Mouse (Mus musculus) ES-CJ7 (cell line): Measurements from ENCODE around the gene Defa36.
"Not testable (repeated sequence)": the region's sequence is repeated elsewhere in the genome, so short reads cannot be mapped to it uniquely, and the experiment has no call there.

ENCODE experiments used
- DNase-seq: peaks from one replicate; pipeline ENCODE4 v3.0.0; 2011; ENCODE audit warnings: low read depth, low spot score

Gene Defa36

GRCm38 (mm10) chr8:21427111-21427510 is at the start of gene Defa36:
Gene Defa36, plus strand, starts transcription at chr8:21427411.
- DNase-seq: not testable (repeated sequence)

DNA sequence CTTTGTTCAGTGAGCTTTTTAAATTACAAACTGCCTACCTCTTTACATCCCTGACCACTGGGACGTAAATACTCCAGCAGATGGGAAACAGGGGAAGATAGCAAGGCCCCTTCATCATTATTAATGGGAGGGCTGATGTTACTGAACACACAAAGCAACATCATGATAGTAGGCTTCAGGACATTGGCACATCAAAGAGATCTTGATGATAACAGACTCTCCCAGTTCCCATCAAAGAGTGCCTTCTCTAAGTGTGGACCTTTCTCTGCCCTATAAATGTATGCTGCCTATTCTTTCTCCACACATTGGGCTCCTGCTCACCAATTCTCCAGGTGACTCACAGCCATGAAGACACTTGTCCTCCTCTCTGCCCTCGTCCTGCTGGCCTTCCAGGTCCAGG is 49.0 kb upstream of the Defa36 start, which contains the start of gene Defa2:
TSS of gene Defa2 (plus strand) at position 301 of the 400 bp plus-strand sequence.
- DNase-seq: not testable (repeated sequence)

DNA sequence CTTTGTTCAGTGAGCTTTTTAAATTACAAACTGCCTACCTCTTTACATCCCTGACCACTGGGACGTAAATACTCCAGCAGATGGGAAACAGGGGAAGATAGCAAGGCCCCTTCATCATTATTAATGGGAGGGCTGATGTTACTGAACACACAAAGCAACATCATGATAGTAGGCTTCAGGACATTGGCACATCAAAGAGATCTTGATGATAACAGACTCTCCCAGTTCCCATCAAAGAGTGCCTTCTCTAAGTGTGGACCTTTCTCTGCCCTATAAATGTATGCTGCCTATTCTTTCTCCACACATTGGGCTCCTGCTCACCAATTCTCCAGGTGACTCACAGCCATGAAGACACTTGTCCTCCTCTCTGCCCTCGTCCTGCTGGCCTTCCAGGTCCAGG is 35.7 kb upstream of the Defa36 start, which contains the start of gene Defa33:
TSS of gene Defa33 (plus strand) at position 301 of the 400 bp plus-strand sequence.
- not testable (repeated sequence) for DNase-seq

DNA sequence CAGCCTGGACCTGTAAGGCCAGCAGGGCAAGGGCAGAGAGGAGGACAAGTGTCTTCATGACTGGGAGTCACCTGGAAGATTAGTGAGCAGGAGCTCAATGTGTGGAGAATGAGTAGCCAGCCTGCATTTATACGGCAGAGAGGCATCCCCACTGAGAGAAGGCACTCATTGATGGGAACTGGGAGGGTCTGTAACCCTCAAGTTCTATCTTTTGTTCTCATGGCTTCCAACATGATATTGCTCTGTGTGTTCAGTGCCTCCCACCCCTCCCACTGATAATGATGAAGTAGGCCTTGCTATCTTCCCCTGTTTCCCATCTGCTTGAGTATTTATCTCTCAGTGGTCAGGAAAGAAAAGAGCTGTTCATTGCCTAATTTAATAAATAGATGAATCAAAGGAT is 29.2 kb downstream of the Defa36 start, which contains the start of gene Gm7849:
TSS of gene Gm7849 (minus strand) at position 101 of the 400 bp plus-strand sequence.
- not testable (repeated sequence) for DNase-seq
